Mouse (Mus musculus) CH12F3 (cell line): ENCODE measurements around the gene Ggn.
"Not testable (repeated sequence)": the region's sequence is repeated elsewhere in the genome, so short reads cannot be mapped to it uniquely, and the experiment has no call there.

Experiments used
- in situ Hi-C: fragments of 300-500 bp; cut with MboI; formaldehyde crosslinking; loops from 2 replicates; pipeline ENCODE4 v1.14.3; 2020; ENCODE audit warnings: low sequenced_read_pairs

The Ggn gene

DNA sequence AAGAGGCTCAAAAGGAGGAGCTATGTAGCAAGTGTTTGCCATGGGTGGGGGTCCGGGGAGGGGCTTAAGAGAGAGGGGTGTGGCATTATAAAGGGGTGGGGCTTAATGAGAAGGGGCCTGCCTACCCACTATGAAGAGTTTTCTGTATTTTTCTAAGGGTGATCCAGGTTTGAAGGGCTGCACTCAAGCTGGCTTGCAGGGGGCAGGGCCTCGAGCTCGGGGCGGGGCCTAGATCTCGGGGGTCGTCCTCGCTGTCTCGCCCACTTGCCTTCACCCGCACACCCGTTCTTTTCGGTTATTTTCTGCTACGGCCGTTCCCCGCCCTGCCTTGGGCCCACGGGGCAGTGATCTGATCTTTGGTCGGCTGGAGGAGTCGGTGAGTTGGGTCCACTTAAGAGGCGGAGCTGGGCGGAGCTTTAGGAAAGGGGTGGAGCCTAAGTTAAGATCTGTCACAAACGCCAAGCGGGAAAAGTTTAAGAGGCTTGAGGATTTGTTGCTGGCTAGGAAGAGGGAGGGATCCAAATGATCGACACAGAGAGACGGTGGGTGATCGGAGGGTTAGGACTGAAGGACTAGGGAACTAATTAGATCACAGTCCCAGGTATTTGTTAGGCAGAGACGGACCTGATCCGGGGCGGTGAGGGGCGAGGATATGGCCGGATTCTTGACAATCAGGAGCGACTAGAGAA, at the start of gene Ggn, which contains the start of gene Spred3:
Gene Ggn, plus strand, starts transcription at position 145 of the 689 bp plus-strand sequence.
Gene Spred3, minus strand, starts transcription at position 346 of the 689 bp plus-strand sequence.
- in situ Hi-C loops = no loop called here

DNA sequence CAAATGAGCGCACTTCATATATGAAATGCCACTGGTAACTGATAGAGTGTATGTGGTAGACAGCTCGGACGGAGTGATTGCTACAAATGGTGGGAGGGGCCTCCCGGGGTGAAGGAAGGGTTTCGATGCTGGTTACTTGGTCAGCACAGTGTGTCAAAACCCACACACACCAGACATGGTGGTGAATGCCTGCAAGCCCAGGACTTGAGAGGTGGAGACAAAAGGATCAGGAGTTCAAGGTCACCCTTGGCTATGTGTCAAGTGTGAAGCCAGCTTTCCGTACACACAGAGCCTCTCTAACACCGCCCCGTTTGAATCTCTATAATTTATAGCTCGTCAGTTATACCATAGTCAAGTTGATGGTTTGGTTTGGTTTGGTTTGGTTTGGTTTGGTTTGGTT, 47.2 kb upstream of the Ggn start:
- in situ Hi-C loops = no loop called here

DNA sequence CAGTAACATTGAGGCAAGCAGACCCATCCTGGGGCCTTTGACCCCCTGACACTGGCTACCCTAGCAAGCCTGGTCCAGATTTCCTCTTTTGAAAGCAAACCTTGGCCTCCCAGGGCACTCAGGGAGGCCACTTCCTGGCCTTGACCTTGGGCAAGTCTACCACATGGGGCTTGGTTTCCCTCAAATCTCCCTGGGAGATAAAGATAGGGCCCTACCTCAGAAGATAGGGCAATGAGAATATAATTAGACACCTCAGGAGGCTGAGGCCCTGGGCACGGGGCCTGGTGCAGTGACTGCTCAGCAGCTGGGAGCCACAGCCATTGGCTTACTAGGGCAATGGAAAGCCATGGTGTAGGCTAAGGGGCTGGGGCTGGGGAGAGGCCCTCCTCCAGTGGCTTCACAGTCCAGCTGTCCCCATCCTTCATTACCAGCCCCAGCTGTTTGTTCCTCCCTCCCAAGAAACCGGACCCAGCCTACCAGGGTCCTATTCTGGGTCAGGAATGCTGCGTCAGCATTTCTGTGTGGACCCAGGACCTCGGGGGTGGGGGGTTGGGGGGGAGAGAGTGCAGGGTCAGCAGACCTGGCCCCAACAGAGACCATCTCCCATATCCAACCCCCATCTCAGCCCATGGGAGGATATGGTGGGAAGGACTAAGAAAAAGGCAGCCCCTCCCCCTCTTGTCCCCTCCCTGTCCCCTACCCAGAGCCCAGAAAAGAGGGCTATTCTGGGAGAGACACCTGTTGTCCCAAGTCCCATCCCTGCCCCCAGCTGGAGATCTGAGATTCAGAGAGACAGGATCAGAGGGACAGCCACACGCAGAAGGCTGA, 46.3 kb upstream of the Ggn start:
- in situ Hi-C loops = no loop called here

DNA sequence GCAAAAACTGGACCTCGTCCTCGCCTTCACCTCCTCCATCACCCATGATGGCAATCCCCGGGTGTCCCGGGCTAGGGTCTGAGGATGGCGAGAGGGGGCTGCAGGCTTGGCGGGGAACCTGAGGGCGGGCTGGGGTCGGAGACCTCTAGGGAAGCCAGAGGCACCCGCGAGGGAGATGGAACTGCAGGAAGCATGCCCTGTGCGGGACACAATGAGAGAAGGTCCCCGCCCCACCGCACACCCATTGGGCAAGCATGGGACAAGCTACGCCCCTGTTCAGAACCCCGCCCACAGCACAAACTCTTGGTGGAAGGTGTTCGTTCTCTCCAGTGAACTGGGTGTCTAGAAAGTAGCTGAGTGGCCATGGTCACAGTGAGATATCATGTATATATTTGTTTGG, 45.0 kb upstream of the Ggn start, which contains the start of gene Ryr1:
Gene Ryr1, minus strand, starts transcription at position 210 of the 400 bp plus-strand sequence.
- in situ Hi-C loops = no loop called here

DNA sequence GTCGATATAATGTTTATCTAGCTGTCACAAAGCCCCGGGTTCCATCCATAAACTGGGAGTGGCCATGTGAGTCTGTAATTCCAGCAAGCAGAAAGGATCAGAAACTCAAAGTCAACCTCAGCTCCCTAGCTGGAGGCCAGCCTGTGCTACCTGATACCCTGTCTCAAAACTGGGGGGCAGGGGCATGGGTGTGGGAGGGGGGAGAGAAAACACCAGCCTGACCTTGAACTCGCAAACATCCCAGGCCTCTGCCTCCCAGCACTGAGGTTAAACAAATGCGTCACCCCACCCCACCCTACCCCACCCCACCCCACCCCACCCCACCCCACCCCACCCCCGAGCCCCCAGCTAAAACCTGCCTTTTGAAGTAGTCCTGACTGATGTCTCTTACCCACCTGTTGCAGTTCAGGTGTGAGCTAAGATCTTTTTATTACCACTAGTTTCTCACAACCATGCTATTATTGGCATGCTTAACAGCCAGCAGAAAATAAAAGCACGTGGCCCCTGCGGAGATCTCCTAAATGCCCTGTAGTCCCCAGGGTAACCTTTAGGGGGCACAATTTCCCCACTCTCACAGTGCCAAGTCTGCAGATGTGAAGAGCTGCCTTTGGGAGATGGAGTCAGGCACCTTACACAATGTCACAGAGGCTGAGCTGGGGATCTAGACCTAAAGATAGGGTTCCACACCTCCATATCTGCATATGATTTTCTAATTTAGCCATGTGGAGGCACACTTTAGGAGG, 43.7 kb upstream of the Ggn start:
- in situ Hi-C loops = no loop called here

DNA sequence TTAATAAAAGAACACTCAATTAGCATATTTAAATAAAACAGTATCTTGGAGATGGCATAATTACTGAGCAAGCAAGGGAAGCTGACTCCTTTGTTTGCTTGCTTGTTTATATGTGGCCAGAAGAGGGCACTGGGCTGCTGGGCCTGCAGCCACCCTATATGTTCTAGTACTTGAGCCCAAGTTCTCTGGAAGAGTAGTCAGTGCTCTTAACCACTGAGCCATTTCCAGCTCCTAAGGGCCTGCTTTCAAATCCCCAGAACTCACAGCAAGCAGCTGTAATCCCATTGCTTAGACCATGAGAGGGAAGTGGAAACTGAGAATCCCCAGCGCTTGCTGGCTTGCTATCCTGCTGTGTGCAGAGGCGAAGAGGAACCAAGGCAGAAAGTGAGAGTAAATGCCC, 41.3 kb upstream of the Ggn start:
- in situ Hi-C loops = no loop called here

DNA sequence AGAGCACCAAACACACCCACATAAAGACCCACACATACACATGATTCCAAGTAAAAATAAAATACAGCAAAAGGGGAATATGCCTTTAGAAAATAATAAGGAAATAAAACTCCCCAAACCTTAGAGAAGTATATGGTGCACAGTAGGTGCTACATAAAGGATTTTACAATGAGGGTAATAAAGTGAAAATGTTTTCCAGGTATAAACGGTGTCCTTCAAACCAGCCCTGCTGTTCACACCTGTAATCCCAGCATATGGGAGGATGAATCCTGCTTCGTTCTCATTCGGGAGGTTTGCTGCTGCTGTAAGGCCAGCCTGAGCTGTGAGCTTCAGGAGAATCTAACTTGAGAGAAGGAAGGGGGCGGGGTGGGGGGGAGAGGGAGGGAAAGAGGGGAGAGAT, 35.8 kb upstream of the Ggn start:
- in situ Hi-C loops = no loop called here

DNA sequence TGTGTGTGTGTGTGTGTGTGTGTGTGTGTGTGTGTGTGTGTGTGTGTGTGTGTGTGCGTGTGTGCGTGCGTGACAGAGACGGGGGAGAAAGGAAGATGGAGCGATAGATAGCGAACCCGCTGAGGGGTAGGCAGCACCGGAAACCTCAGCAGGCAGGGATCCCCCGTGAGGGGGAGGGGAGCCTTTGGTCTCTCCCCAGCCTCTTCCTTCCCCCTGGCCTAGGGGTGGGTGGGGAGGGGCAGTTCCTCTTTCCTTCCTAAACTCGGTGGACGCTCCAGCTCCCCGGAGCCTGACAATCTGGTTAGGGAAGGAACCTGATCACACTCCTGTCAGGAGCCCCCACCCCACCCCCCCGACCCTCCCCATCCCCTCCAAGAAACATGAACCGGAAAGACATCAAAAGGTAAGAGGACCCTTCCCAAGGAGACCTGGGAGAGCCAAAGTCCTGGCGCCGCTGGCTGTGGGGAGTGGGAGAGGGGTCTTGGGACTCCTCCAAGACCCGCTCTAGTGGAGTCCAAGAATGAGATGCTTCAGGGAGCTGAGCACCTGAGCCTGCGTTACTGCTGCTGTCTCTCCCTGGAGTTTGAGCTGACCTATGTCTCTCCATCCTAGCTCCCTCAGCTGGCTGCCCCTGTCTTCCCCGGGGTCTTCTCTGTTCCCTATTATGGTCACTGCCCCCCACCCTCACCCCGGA, 35.2 kb upstream of the Ggn start, which contains the start of gene Rasgrp4:
Gene Rasgrp4, plus strand, starts transcription at position 159 of the 694 bp plus-strand sequence.
- in situ Hi-C loops = no loop called here

DNA sequence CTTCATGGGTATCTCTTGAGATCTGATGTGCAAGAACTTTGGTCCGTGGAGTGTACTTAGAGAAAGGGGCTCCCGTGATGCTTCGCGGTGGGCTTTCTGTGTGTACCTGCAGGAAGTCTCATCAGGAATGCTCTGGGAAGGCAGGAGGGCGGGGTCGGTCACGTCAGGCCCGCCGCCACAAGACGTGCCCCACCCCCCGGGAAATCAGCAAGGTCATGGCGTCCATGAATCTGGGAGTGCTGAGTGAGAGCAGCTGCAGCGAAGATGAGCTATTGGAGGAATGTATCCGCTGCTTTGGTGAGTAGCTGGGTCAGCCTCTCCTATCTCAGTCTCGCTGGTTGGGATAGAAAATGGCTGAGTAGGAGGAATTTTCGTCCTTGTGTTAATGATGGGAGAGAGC, 32.6 kb upstream of the Ggn start:
- in situ Hi-C loops = no loop called here

DNA sequence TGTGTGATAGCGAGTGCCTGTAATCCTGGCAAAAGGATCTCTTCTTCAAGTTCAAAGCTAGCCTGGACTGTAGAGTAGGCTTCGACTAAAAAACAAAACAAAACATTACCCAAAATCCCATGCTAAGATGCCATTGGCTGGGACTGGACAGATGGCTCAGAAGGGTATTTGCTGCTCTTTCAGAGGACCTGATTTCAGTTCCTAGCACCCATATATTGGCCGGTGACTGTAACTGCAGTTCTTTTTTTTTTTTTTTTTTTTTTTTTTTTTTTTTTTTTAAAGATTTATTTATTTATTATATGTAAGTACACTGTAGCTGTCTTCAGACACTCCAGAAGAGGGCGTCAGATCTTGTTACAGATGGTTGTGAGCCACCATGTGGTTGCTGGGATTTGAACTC, 30.8 kb upstream of the Ggn start:
- in situ Hi-C loops = not testable (repeated sequence)

DNA sequence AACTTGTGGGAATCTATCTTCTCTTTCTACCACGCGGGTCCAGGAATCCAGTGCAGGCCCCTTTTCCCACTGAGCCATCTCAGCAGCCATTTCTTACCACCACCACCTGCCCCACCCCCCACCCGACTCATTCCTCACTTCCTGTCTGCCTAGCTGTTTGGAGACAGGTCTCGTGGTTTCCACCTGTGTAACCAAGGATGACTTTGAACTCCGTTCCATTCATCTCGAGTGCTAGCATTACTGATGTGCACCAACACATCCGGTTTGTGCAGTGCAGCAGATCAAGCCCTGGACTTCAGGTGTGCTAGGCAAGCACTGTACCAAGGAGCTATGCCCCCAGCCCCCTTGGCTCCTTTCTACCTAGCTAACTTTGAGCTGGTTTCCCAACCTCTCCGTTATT, 28.6 kb upstream of the Ggn start:
- in situ Hi-C loops = no loop called here

DNA sequence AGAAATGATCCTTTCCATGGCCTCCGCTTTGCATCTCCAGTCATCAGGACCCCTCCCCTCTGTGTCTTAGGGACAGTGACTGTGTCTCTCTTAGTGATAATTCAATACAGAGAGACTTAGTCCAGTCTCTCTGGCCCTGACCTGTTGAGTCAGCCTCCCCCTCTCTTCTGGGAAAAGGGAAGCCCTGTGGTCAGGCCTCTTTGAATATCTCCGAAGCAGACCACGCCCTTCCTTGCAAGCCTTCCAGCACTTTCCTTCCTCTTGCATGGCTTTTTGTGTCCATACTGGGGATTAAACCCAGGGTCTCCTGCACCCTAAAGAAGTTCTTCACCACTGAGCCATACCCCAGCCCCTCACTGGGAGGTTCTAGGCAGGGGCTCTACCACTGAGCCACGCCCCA, 26.0 kb upstream of the Ggn start:
- in situ Hi-C loops = no loop called here

DNA sequence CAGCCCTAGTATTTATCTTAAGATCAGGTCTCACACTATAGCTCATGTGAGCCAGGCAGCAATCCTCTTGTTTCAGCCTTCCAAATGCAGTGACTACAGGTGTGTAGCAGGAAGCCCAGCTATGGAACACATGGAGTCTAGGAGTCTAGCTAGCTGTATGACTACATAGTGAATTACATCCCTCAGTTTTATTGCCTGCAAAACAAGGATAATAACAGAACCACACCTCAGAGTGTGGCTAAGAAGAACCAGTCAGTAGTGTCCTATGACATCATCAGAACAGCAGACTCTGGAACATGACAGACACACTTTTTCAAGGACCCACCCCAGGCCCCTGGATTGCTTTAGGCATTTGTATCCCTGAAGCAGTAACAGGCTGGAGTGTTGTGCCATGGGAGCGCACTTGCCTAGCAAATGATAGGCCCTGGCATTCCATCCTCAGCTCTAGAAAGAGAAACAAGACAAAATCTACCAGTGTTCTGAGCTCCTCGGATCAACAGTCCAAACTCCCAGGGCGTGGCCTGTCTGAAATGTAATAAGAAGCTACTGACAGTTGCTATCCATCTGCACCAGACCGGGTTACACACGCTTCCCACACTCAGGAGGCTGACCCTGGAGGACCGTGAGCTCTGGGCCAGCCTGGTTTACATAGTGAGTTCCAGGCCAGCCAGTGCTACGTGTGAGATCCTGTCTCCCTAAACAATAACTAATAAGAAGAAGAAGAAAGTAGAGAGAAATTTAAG, 23.2 kb upstream of the Ggn start:
- in situ Hi-C loops = no loop called here

DNA sequence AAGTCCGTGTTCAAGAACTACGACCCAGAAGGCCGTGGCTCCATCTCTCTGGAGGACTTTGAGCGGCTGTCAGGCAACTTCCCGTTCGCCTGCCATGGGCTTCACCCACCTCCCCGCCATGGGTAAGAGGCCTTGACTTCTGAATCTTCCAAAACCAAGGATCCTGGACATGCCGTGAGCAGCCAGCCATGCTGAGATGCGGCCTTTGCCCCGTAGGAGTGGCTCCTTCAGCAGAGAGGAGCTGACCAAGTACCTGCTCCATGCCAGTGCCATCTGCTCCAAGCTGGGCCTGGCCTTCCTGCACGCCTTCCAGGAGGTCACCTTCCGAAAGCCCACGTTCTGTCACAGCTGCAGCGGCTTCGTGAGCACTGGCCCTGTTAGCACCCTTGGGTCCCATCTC, 21.2 kb upstream of the Ggn start:
- in situ Hi-C loops = no loop called here

DNA sequence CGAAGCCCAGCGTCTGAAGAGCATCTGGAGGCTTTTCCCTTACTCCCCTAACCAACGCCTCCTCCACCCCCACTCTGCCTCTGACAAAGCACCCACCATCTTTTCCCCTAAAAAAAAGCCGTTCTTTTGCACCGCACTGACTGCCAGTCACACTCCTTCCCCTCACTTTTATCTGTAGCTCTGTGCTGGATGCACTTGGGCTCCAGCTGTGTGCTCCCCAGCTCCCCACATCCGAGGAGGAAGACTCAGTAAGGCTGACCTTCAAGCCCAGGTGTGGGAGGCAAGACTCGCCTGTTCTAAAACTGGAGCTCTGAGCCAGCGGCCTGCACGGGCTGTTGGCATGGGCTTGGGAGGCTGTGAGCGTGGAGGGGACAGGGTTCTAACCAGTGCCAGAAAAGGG, 18.5 kb upstream of the Ggn start:
- in situ Hi-C loops = no loop called here

DNA sequence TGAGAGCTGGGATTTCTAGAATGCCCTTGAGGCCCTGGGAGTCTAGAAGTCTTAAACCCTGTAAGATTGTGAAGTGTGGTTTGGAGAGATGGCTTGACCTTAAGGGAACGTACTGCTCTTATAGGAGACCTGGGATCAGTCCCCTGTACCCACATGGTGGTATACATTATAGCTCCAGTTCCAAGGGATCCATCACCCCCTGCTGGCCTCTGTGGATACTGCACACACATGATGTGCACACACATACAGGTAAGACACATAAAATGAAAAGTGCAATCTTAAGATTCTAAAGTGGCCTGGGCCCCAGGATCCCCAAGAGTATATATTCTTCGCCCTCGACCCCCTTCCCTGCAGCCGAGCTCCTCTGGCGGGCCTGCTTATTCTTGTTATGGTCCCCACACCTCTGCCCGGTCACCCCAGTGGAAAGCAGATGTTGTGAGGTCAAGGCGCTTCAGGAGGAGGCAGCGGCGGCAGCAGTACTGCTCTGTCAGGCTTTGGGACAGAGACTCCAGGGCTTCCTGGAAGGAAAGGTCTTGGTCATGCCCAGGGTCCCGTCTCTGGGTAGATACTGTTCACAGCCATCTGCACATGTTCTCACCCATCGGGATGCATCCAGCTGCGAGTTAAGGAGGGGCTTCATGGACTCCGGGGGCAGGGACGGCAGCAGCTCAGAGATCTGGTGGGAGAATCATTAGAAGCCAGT, 15.8 kb upstream of the Ggn start:
- in situ Hi-C loops = no loop called here

DNA sequence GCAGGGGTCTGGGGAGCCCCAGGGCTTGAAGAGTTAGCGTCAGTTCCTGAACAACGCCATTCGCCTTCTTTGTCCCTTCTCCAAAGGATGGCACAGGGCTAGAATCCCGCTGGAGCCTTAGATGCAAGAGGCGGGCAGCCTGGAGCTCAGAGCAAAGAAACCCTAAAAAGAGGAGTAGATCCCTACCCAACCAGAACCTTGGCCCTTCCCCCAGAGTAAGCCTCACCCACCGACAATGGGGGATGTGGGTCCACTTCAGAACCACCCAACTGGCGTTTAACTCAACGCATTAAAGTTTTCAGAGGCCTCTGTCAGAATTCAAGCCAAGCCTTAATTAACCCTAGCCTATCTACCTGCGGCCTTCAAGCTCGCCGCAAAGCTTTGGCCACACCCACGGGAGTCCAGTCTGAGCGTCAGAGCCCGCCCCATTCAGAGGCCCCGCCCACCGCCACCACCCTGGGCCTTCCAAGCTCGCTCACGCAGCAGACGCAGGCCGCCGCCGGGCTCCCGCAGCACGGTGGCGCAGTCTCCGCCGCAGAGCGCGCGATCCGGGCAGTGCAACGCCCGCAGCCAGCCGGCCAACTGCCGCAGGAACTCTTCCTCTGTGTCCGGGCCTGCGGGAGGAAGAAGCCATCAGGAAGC, 14.7 kb upstream of the Ggn start:
- in situ Hi-C loops = no loop called here

DNA sequence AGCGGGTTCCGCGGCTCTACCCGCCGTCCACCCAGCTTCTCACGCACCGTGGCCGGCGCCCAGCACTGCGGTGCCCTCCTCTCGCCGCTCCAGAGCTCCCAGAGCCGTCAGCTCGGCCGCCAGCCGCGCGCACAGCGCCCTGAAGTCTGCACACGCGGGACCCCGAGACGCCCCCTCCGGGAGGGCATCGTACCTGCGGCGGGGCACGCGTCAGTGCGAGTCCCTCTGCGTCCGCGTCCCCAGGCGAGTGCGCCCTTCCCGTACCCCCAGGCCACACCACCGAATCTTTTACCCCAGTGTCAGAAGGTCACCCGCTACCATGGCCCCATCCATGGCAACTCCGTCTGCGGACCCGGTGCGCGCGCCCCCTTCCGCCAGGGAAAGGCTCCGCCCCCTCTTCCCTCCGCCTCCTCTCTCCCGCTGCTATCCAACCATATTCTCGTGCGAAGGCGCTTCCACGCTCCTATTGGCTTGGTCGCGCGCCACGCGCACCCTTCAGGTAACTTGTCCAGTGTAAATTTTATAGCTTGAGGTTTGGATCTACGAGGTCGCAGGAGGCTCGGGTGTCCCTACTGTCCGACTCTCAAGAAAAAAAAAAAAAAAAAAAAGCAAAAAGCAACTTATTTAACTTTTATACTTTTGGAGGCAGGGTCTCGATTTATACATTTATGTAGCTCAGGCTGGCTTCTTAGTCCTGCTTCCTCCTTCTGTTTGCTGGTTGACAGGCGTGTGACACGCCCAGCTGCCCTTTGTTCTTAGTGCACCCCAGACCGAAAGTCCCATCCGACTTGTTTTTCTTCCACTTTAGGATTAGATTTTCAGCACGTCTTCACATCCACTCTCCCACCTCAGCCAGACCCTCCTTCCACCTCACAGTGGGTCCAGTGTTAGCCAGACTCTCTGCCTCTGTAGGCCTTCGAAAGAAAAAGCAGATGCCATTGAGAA, 13.9 kb upstream of the Ggn start, which contains the start of gene Fam98c:
Gene Fam98c, minus strand, starts transcription at position 397 of the 945 bp plus-strand sequence.
- in situ Hi-C loops = no loop called here
